In genomic region chr14:52018248-52019050, GRCm38 (mm10) we compare ENCODE assay signal across 8 mouse cellular contexts. TPM values are rescaled to one million over a fixed set of nuclear protein-coding genes. Genes with fewer than 3 reads are reported as not detected.
DNase-seq lines count a peak whose midpoint lies in the region; ATAC-seq and TF ChIP-seq lines count a peak whose summit lies in the region.

No protein-coding gene starts in this region.

- no peaks in the 10 kb centered on the region for H3K36me3 ChIP-seq in heart, embryonic 10.5 days
- peaks cover 2% of the 10 kb centered on the region; the same call in 1 of the 2 replicates for H3K36me3 ChIP-seq in ES-E14 (ENCODE audit: control insufficient read depth, insufficient read depth, low read length, poor library complexity, severe bottlenecking)
- no peaks in the 10 kb centered on the region for H3K36me3 ChIP-seq in heart, embryonic 15.5 days
- H3K36me3 ChIP-seq in midbrain, embryonic 10.5 days, result peaks cover 4% of the 10 kb centered on the region; the same call in 1 of the 2 replicates

- 90% methylated on average over 15 of the region's 15 CpGs for WGBS in heart, embryonic 10.5 days
- WGBS in heart, embryonic 15.5 days, result 82% methylated on average over 15 of the region's 15 CpGs
- WGBS in midbrain, embryonic 10.5 days, result 89% methylated on average over 15 of the region's 15 CpGs

- H3K9ac ChIP-seq in ES-E14 (ENCODE audit: insufficient read depth, low read depth, low read length, poor library complexity, severe bottlenecking), result peak overlapping the region; percentile 99
- peak overlapping the region; percentile 88; the same call in 1 of the 2 replicates for H3K9ac ChIP-seq in heart, embryonic 15.5 days

- peak overlapping the region; percentile 81 for H3K4me2 ChIP-seq in heart, embryonic 15.5 days

- peak overlapping the region; percentile 74 for H3K4me3 ChIP-seq in heart, embryonic 10.5 days
- H3K4me3 ChIP-seq in ES-E14 (ENCODE audit: insufficient read depth in 1 of 2, low read depth in 1 of 2, low read length in 2 of 2, poor library complexity in 1 of 2, severe bottlenecking in 1 of 2), result peak overlapping the region; percentile 81 to 88
- H3K4me3 ChIP-seq in heart, embryonic 15.5 days, result peak overlapping the region; percentile 68
- peak overlapping the region; percentile 59 for H3K4me3 ChIP-seq in midbrain, embryonic 10.5 days

- intact Hi-C loops in heart, postnatal 14 days (cut with DNase I), result no loop called here
- intact Hi-C loops in gastrocnemius, postnatal 36 days (cut with DNase I), result no loop called here

- peak; percentile 75 for DNase-seq in heart, embryonic 10.5 days (ENCODE audit: low spot score)
- no peak for DNase-seq in heart, postnatal 14 days
- DNase-seq in ES-E14 (ENCODE audit: low read depth, low spot score), result no peak
- DNase-seq in midbrain, embryonic 10.5 days (ENCODE audit: low spot score), result peak; percentile 18
- no peak for DNase-seq in Muller cell, postnatal 12 days (ENCODE audit: inconsistent ontology term)
- DNase-seq in gastrocnemius, postnatal 36 days, result no peak
- no peak for DNase-seq in ovary, postnatal 14 days (ENCODE audit: low spot score)

- H3K9me3 ChIP-seq in heart, embryonic 10.5 days, result no peaks in the 10 kb centered on the region
- no peaks in the 10 kb centered on the region for H3K9me3 ChIP-seq in ES-E14 (ENCODE audit: control insufficient read depth, insufficient read depth, low read depth, low read length)
- H3K9me3 ChIP-seq in heart, embryonic 15.5 days (replicated peaks), result no peaks in the 10 kb centered on the region
- no peaks in the 10 kb centered on the region for H3K9me3 ChIP-seq in midbrain, embryonic 10.5 days (replicated peaks)

- no peaks in the 10 kb centered on the region for H3K27me3 ChIP-seq in heart, embryonic 10.5 days (ENCODE audit: insufficient read depth, poor library complexity, severe bottlenecking)
- H3K27me3 ChIP-seq in heart, embryonic 15.5 days, result no peaks in the 10 kb centered on the region
- H3K27me3 ChIP-seq in midbrain, embryonic 10.5 days (ENCODE audit: low read depth, poor library complexity, severe bottlenecking), result no peaks in the 10 kb centered on the region

- ATAC-seq in heart, embryonic 15.5 days (replicated peaks; ENCODE audit: insufficient number of reproducible peaks, insufficient read depth, low FRiP score, low read depth), result no peak

- H3K4me1 ChIP-seq in heart, embryonic 10.5 days, result peaks cover 60% of the 10 kb centered on the region
- H3K4me1 ChIP-seq in ES-E14 (ENCODE audit: control insufficient read depth in 2 of 2, insufficient read depth in 2 of 2, low read length in 2 of 2, poor library complexity in 1 of 2), result peaks cover 9 to 11% of the 10 kb centered on the region in 2 experiments
- H3K4me1 ChIP-seq in heart, embryonic 15.5 days (replicated peaks), result peaks cover 50% of the 10 kb centered on the region
- peaks cover 80% of the 10 kb centered on the region for H3K4me1 ChIP-seq in midbrain, embryonic 10.5 days

- in situ Hi-C loops in ES-E14 (cut with MboI; ENCODE audit: low sequenced_read_pairs in 2 of 2, unreplicated experiment in 2 of 2), result loop anchor here in 1 of 2 experiments (25.0 kb wide), 1 partner anchor 106 kb away; the partner anchor contains the start of genes Ndrg2, Rnase13 and Tppp2

- H3K27ac ChIP-seq in heart, embryonic 10.5 days, result peak overlapping the region; percentile 100
- peak overlapping the region; percentile 99; the same call in 1 of the 2 replicates for H3K27ac ChIP-seq in ES-E14 (ENCODE audit: insufficient read depth, low read depth, low read length, poor library complexity, severe bottlenecking)
- H3K27ac ChIP-seq in heart, embryonic 15.5 days, result peak overlapping the region; percentile 100
- peak overlapping the region; percentile 98 for H3K27ac ChIP-seq in midbrain, embryonic 10.5 days (replicated peaks)

TF ChIP-seq in ES-E14, 5 proteins besides CTCF, POLR2A, EP300 and RAD21:
- TF ChIP-seq MAFK (IDR thresholded peaks at IDR 0.05; ENCODE audit: insufficient read depth, low read depth, low read length) (no peak), ZC3H11A (IDR thresholded peaks at IDR 0.05; ENCODE audit: borderline replicate concordance, low read depth, low read length) (no peak), HCFC1 (IDR thresholded peaks at IDR 0.05; ENCODE audit: borderline replicate concordance, insufficient read depth, low read length) (no peak)

RNA-seq across cellular contexts. Expression of gene Zfp219, which starts 2.1 kb away (rescaled TPM):
- 21.5 and 31.1 TPM in 2 replicates for polyA plus RNA-seq in heart, embryonic 10.5 days (2016; fragmentation: Nextera tagmentation; extraction: Ambion mirVana)
- 10 to 100 TPM; 32.0 to 33.6 TPM for total RNA-seq in heart, postnatal 14 days (2021)
- 59.5 and 98.0 TPM in 2 replicates for total RNA-seq in ES-E14 (2012; rRNA removed)
- polyA plus RNA-seq in heart, embryonic 15.5 days (2015; fragmentation: Nextera tagmentation; extraction: Ambion mirVana), result 18.1 and 23.6 TPM in 2 replicates
- polyA plus RNA-seq in midbrain, embryonic 10.5 days (2016; fragmentation: Nextera tagmentation; extraction: Ambion mirVana), result 89.4 and 96.6 TPM in 2 replicates
- total RNA-seq in gastrocnemius, postnatal 36 days (2021), result 10 to 100 TPM in 1 of 2 experiments, 1 to 10 TPM in 1; 9.7 to 12.4 TPM

RNA-seq across cellular contexts. Expression of gene Tmem253, which starts 3.0 kb away (rescaled TPM):
- polyA plus RNA-seq in heart, embryonic 10.5 days (2016; fragmentation: Nextera tagmentation; extraction: Ambion mirVana), result 0.27 and 0.57 TPM in 2 replicates
- 1 to 10 TPM; 1.5 to 1.9 TPM for total RNA-seq in heart, postnatal 14 days (2021)
- 3.6 and 7.7 TPM in 2 replicates for total RNA-seq in ES-E14 (2012; rRNA removed)
- polyA plus RNA-seq in heart, embryonic 15.5 days (2015; fragmentation: Nextera tagmentation; extraction: Ambion mirVana), result 0.60 and 0.68 TPM in 2 replicates
- polyA plus RNA-seq in midbrain, embryonic 10.5 days (2016; fragmentation: Nextera tagmentation; extraction: Ambion mirVana), result 0.67 and 1.2 TPM in 2 replicates
- 1 to 10 TPM; 1.3 to 1.5 TPM for total RNA-seq in gastrocnemius, postnatal 36 days (2021)

RNA-seq across cellular contexts. Expression of gene Olfr221, which starts 23.8 kb away (rescaled TPM):
- not detected in 2 replicates for polyA plus RNA-seq in heart, embryonic 10.5 days (2016; fragmentation: Nextera tagmentation; extraction: Ambion mirVana)
- total RNA-seq in heart, postnatal 14 days (2021), result not detected
- not detected in 2 replicates for total RNA-seq in ES-E14 (2012; rRNA removed)
- polyA plus RNA-seq in heart, embryonic 15.5 days (2015; fragmentation: Nextera tagmentation; extraction: Ambion mirVana), result not detected in 2 replicates
- polyA plus RNA-seq in midbrain, embryonic 10.5 days (2016; fragmentation: Nextera tagmentation; extraction: Ambion mirVana), result not detected in 2 replicates
- not detected for total RNA-seq in gastrocnemius, postnatal 36 days (2021)

RNA-seq across cellular contexts. Expression of gene Arhgef40, which starts 33.9 kb away (rescaled TPM):
- 72.3 and 86.4 TPM in 2 replicates for polyA plus RNA-seq in heart, embryonic 10.5 days (2016; fragmentation: Nextera tagmentation; extraction: Ambion mirVana)
- total RNA-seq in heart, postnatal 14 days (2021), result 10 to 100 TPM; 39.7 to 47.1 TPM
- total RNA-seq in ES-E14 (2012; rRNA removed), result 10.1 and 14.0 TPM in 2 replicates
- 51.8 and 69.2 TPM in 2 replicates for polyA plus RNA-seq in heart, embryonic 15.5 days (2015; fragmentation: Nextera tagmentation; extraction: Ambion mirVana)
- 85.4 and 99.8 TPM in 2 replicates for polyA plus RNA-seq in midbrain, embryonic 10.5 days (2016; fragmentation: Nextera tagmentation; extraction: Ambion mirVana)
- total RNA-seq in gastrocnemius, postnatal 36 days (2021), result 10 to 100 TPM; 13.9 to 18.5 TPM

Comparison
In these comparisons a context has a peak if more than half of its experiments do, and no peak if none do; other contexts are left out.
1. DNase-seq: peak in heart, embryonic 10.5 days (single experiment) and midbrain, embryonic 10.5 days (single experiment); none in heart, postnatal 14 days (0 of 2), ES-E14 (single experiment), Muller cell, postnatal 12 days (single experiment), gastrocnemius, postnatal 36 days (0 of 2) and ovary, postnatal 14 days (single experiment).
2. Peak in every context shown above with its lines, with median percentiles within 50 percentile points of each other: H3K27ac ChIP-seq and H3K4me3 ChIP-seq.